Mouse (Mus musculus) erythroid progenitor cell, adult 5-6 weeks (primary cell): Measurements from ENCODE around the gene Crb2. TPM values are rescaled to one million over a fixed set of nuclear protein-coding genes. Genes with fewer than 3 reads are reported as not detected.
A peak's percentile ranks its signal among the peaks of the same experiment; 100 is the strongest.

Experiments used
- ATAC-seq: replicated peaks from 2 replicates; pipeline ENCODE4 v1.8.0; 2016; ENCODE audit warnings: moderate number of reproducible peaks, mild to moderate bottlenecking, moderate TSS enrichment, inconsistent platforms; ENCODE audit not compliant: poor library complexity, low FRiP score, severe bottlenecking
- total RNA-seq, 2 experiments: library from RNA; stranded (forward) in 1 of 2; stranded (reverse) in 1 of 2; fragments of 150-400 nt in 1 of 2; fragments of 186-747, 209-891 nt in 1 of 2; gene quantifications; 2 replicates each; pipeline versions ENCODE4 v1.2.3 to v1.2.4; 2015 to 2017; ENCODE audit warnings: low replicate concordance in 2 of 2

Crb2 gene
- total RNA-seq, 2 experiments from 2014 or later, result not detected

- ATAC-seq, result no peak
Measured at GRCm38 (mm10) chr2:37765082-37765483, 11.0 kb upstream of the Crb2 start.

GRCm38 (mm10) chr2:37766027-37766761 lies 9.9 kb upstream of the Crb2 start:
- no peak for ATAC-seq

GRCm38 (mm10) chr2:37767080-37767547 lies 8.9 kb upstream of the Crb2 start:
- ATAC-seq, result no peak

- ATAC-seq, result no peak
Measured at GRCm38 (mm10) chr2:37767739-37768138, 8.3 kb upstream of the Crb2 start.

GRCm38 (mm10) chr2:37768903-37769302 lies 7.1 kb upstream of the Crb2 start:
- no peak for ATAC-seq

- ATAC-seq, result no peak
Measured at GRCm38 (mm10) chr2:37769793-37770192, 6.3 kb upstream of the Crb2 start.

GRCm38 (mm10) chr2:37771618-37772285 lies 4.3 kb upstream of the Crb2 start:
- ATAC-seq, result peak; percentile 60

- ATAC-seq, result no peak
Measured at GRCm38 (mm10) chr2:37774571-37774970, 1.5 kb upstream of the Crb2 start.

GRCm38 (mm10) chr2:37776611-37777411 lies 762 bp downstream of the Crb2 start:
- ATAC-seq, result no peak

- ATAC-seq, result no peak
Measured at GRCm38 (mm10) chr2:37777958-37778720, 2.1 kb downstream of the Crb2 start.

- peak; percentile 54 for ATAC-seq
Measured at GRCm38 (mm10) chr2:37780270-37780929, 4.4 kb downstream of the Crb2 start.

- ATAC-seq, result no peak
Measured at GRCm38 (mm10) chr2:37781421-37781820, 5.4 kb downstream of the Crb2 start.

GRCm38 (mm10) chr2:37782002-37782401 lies 6.0 kb downstream of the Crb2 start:
- no peak for ATAC-seq

GRCm38 (mm10) chr2:37784473-37784872 lies 8.4 kb downstream of the Crb2 start:
- no peak for ATAC-seq

GRCm38 (mm10) chr2:37786461-37786860 lies 10.4 kb downstream of the Crb2 start:
- no peak for ATAC-seq

- ATAC-seq, result no peak
Measured at GRCm38 (mm10) chr2:37788176-37788962, 12.3 kb downstream of the Crb2 start.

GRCm38 (mm10) chr2:37789029-37789428 lies 13.0 kb downstream of the Crb2 start:
- ATAC-seq, result no peak

GRCm38 (mm10) chr2:37789995-37790394 lies 13.9 kb downstream of the Crb2 start:
- ATAC-seq, result no peak
